Mouse (Mus musculus): Measurements from ENCODE around the gene Sfi1. TPM values are rescaled to one million over a fixed set of nuclear protein-coding genes. Genes with fewer than 3 reads are reported as not detected.
"Not testable (repeated sequence)": the region's sequence is repeated elsewhere in the genome, so short reads cannot be mapped to it uniquely, and the experiment has no call there.

The Sfi1 gene
- polyA plus RNA-seq, 1 experiment from 2014 or later, result 7.9 TPM

- not testable (repeated sequence) for H3K4me1 ChIP-seq (replicated peaks; ENCODE audit: control insufficient read depth, insufficient read depth, low read length); H3K4me2 ChIP-seq (replicated peaks; ENCODE audit: low read depth, low read length); H3K4me3 ChIP-seq (ENCODE audit: low read depth, low read length); DNase-seq (ENCODE audit: low spot score); H3K9ac ChIP-seq (ENCODE audit: low read depth, low read length); H3K27me3 ChIP-seq (ENCODE audit: control insufficient read depth, insufficient read depth, low read length); H3K9me3 ChIP-seq (ENCODE audit: control insufficient read depth, low read length); H3K36me3 ChIP-seq (ENCODE audit: control insufficient read depth, insufficient read depth, low read length); H3K27ac ChIP-seq (ENCODE audit: low read depth, low read length); ATAC-seq (ENCODE audit: low FRiP score)
- WGBS, result 67% methylated on average over 4 of the region's 4 CpGs
These were observed 12.0 kb downstream of the Sfi1 start for GRCm38 (mm10) chr11:3181250-3181649.

GRCm38 (mm10) chr11:3180510-3181160 lies 12.6 kb downstream of the Sfi1 start:
- not testable (repeated sequence) for H3K4me2 ChIP-seq (replicated peaks; ENCODE audit: low read depth, low read length); H3K4me3 ChIP-seq (ENCODE audit: low read depth, low read length); H3K27ac ChIP-seq (ENCODE audit: low read depth, low read length); ATAC-seq (ENCODE audit: low FRiP score); H3K9ac ChIP-seq (ENCODE audit: low read depth, low read length); DNase-seq (ENCODE audit: low spot score); H3K36me3 ChIP-seq (ENCODE audit: control insufficient read depth, insufficient read depth, low read length); H3K9me3 ChIP-seq (ENCODE audit: control insufficient read depth, low read length); H3K27me3 ChIP-seq (ENCODE audit: control insufficient read depth, insufficient read depth, low read length); H3K4me1 ChIP-seq (replicated peaks; ENCODE audit: control insufficient read depth, insufficient read depth, low read length)
- WGBS, result 67% methylated on average over 6 of the region's 6 CpGs

- DNase-seq (ENCODE audit: low spot score), result not testable (repeated sequence)
These were observed 13.6 kb downstream of the Sfi1 start for GRCm38 (mm10) chr11:3179726-3180092.

GRCm38 (mm10) chr11:3178968-3179725 lies 14.1 kb downstream of the Sfi1 start:
- not testable (repeated sequence) for H3K4me1 ChIP-seq (replicated peaks; ENCODE audit: control insufficient read depth, insufficient read depth, low read length); H3K9ac ChIP-seq (ENCODE audit: low read depth, low read length); DNase-seq (ENCODE audit: low spot score); H3K36me3 ChIP-seq (ENCODE audit: control insufficient read depth, insufficient read depth, low read length); H3K27ac ChIP-seq (ENCODE audit: low read depth, low read length); H3K9me3 ChIP-seq (ENCODE audit: control insufficient read depth, low read length); ATAC-seq (ENCODE audit: low FRiP score); H3K27me3 ChIP-seq (ENCODE audit: control insufficient read depth, insufficient read depth, low read length); H3K4me2 ChIP-seq (replicated peaks; ENCODE audit: low read depth, low read length); H3K4me3 ChIP-seq (ENCODE audit: low read depth, low read length)
- 84% methylated on average over 6 of the region's 6 CpGs for WGBS

More at GRCm38 (mm10) chr11:3179726-3180092, 13.6 kb downstream of the Sfi1 start:
- H3K4me3 ChIP-seq (ENCODE audit: low read depth, low read length); H3K27ac ChIP-seq (ENCODE audit: low read depth, low read length); H3K36me3 ChIP-seq (ENCODE audit: control insufficient read depth, insufficient read depth, low read length); H3K9me3 ChIP-seq (ENCODE audit: control insufficient read depth, low read length); H3K4me1 ChIP-seq (replicated peaks; ENCODE audit: control insufficient read depth, insufficient read depth, low read length); H3K4me2 ChIP-seq (replicated peaks; ENCODE audit: low read depth, low read length); H3K9ac ChIP-seq (ENCODE audit: low read depth, low read length); H3K27me3 ChIP-seq (ENCODE audit: control insufficient read depth, insufficient read depth, low read length); ATAC-seq (ENCODE audit: low FRiP score): not testable (repeated sequence)
- WGBS, result 94% methylated on average over 7 of the region's 7 CpGs

DNA sequence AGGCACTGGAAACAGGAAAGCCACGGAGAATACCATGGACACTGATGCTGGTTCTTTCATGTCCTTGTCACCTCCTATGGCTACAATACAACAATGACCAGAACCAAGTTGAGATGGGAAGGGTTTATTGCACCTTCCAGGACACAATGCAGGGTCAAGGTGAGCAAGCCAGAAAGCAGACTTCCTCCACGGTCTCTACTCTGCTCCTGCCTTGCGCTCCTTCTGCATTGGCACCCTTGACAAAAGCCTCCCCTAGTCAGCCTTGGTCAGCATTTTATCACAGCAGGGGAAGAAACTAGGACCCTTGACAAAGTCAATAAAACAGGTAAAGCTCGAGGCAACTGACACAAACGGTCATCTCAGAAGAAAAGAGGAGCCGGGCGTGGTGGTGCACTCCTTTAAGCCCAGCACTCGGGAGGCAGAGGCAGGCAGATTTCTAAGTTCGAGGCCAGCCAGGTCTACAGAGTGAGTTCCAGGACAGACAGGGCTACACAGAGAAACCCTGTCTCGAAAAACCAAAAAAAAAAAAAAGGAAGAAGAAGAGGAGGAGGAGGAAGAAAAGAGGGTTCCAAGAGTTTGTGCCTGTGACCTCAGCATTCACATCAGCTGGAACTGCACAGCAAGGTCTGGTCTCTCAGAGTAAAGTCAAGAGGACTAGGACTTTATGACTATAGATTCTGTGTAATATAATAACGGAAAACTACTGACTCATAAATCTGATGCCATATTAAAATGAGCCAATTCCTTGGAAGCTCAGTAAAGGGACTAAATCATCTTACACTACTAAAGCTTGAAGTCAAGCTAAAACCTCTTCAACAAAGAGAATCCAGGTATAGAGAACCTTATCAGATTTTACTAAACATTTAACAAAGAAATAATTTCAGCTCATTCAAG lies 19.6 kb downstream of the Sfi1 start:
- peak; percentile 51 for ATAC-seq (ENCODE audit: low FRiP score)
- H3K9me3 ChIP-seq (ENCODE audit: control insufficient read depth, low read length); H3K4me2 ChIP-seq (replicated peaks; ENCODE audit: low read depth, low read length); H3K4me3 ChIP-seq (ENCODE audit: low read depth, low read length); H3K4me1 ChIP-seq (replicated peaks; ENCODE audit: control insufficient read depth, insufficient read depth, low read length); H3K27me3 ChIP-seq (ENCODE audit: control insufficient read depth, insufficient read depth, low read length); H3K27ac ChIP-seq (ENCODE audit: low read depth, low read length); H3K9ac ChIP-seq (ENCODE audit: low read depth, low read length); DNase-seq (ENCODE audit: low spot score); H3K36me3 ChIP-seq (ENCODE audit: control insufficient read depth, insufficient read depth, low read length): not testable (repeated sequence)
- 85% methylated on average over 11 of the region's 11 CpGs for WGBS

DNA sequence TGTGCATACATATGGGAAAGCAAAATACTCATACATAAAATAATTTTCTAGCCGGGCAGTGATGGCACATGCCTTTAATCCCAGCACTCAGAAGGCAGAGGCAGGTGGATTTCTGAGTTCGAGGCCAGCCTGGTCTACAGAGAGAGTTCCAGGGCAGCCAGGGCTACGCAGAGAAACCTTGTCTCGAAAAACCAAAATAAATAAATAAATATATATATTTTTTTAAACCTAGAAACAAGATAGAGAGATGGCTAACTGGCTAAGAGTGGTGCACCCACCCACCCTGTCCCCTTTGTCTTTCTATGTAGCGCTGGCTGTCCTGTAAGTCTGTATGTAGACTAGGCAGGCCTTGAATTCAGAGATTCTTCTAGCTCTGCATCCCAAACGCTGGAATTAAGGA lies 20.7 kb downstream of the Sfi1 start:
- H3K9ac ChIP-seq (ENCODE audit: low read depth, low read length); H3K27me3 ChIP-seq (ENCODE audit: control insufficient read depth, insufficient read depth, low read length); H3K4me1 ChIP-seq (replicated peaks; ENCODE audit: control insufficient read depth, insufficient read depth, low read length); DNase-seq (ENCODE audit: low spot score); H3K4me2 ChIP-seq (replicated peaks; ENCODE audit: low read depth, low read length); ATAC-seq (ENCODE audit: low FRiP score); H3K36me3 ChIP-seq (ENCODE audit: control insufficient read depth, insufficient read depth, low read length); H3K9me3 ChIP-seq (ENCODE audit: control insufficient read depth, low read length); H3K4me3 ChIP-seq (ENCODE audit: low read depth, low read length); H3K27ac ChIP-seq (ENCODE audit: low read depth, low read length): not testable (repeated sequence)
- 65% methylated on average over 5 of the region's 6 CpGs for WGBS

DNA sequence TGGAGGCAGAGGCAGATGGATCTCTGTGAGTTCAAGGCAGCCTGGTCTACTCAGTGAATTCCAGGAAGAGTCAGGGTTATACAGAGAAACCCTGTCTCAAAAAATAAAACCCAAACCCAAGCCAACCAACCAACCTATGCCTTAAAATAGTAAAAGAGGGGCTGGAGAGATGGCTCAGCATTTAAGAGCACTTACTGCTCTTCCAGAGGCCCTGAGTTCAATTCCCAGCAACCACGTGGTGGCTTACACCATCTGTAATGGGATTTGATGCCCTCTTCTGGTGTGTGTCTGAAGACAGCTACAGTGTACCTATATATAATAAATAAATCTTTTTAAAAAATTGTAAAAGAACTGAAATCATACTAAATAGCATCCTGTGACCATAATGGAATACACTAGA lies 21.3 kb downstream of the Sfi1 start:
- not testable (repeated sequence) for H3K4me3 ChIP-seq (ENCODE audit: low read depth, low read length); H3K9ac ChIP-seq (ENCODE audit: low read depth, low read length); H3K36me3 ChIP-seq (ENCODE audit: control insufficient read depth, insufficient read depth, low read length); ATAC-seq (ENCODE audit: low FRiP score); DNase-seq (ENCODE audit: low spot score); H3K27ac ChIP-seq (ENCODE audit: low read depth, low read length); H3K4me1 ChIP-seq (replicated peaks; ENCODE audit: control insufficient read depth, insufficient read depth, low read length); H3K27me3 ChIP-seq (ENCODE audit: control insufficient read depth, insufficient read depth, low read length); H3K9me3 ChIP-seq (ENCODE audit: control insufficient read depth, low read length); H3K4me2 ChIP-seq (replicated peaks; ENCODE audit: low read depth, low read length)
- WGBS, result 66% methylated on average over 1 of the region's 1 CpGs

DNA sequence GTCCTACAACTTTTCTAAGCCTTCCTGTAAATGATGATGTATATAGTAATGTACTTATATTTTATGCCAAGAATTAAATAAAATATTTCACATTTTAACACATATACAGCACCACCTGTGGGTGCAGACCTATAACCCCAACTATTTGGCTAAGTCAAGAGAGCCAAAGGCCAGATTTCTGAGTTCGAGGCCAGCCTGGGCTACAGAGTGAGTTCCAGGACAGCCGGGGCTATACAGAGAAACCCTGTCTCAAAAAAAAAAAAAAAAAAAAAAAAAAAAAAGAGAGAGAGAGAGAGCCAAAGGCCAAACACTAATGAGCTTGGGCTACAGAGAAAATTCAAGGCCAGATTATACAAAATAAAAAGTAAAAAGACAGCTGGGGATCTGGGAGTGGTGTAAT lies 24.2 kb downstream of the Sfi1 start:
- not testable (repeated sequence) for DNase-seq (ENCODE audit: low spot score); H3K4me1 ChIP-seq (replicated peaks; ENCODE audit: control insufficient read depth, insufficient read depth, low read length); H3K27ac ChIP-seq (ENCODE audit: low read depth, low read length); H3K27me3 ChIP-seq (ENCODE audit: control insufficient read depth, insufficient read depth, low read length); H3K9me3 ChIP-seq (ENCODE audit: control insufficient read depth, low read length); H3K9ac ChIP-seq (ENCODE audit: low read depth, low read length); H3K4me3 ChIP-seq (ENCODE audit: low read depth, low read length); H3K4me2 ChIP-seq (replicated peaks; ENCODE audit: low read depth, low read length); H3K36me3 ChIP-seq (ENCODE audit: control insufficient read depth, insufficient read depth, low read length)
- 78% methylated on average over 2 of the region's 2 CpGs for whole genome bisulfite sequencing
- ATAC-seq (ENCODE audit: low FRiP score), result peak; percentile 51
